Mouse (Mus musculus) limb, embryonic 14.5 days (tissue): ENCODE data around the gene Gpr179. TPM values are rescaled to one million over a fixed set of nuclear protein-coding genes. Genes with fewer than 3 reads are reported as not detected.

Experiments
- ATAC-seq: fragments of 200-750 bp; cut with Nextera tagmentation; 2 replicates; pipeline ENCODE4 v1.8.0; 2017; ENCODE audit warnings: low read depth, moderate number of reproducible peaks, moderate TSS enrichment; ENCODE audit not compliant: low FRiP score
- DNase-seq: peaks from one replicate; pipeline ENCODE4 v3.0.0-alpha.2; 2015; ENCODE audit warnings: low spot score
- H3K27ac ChIP-seq: fragments of 300-500 bp; sonication (generic); replicated peaks from 2 replicates; pipeline ENCODE4 v1.5.1; 2014; ENCODE audit warnings: low read depth, mild to moderate bottlenecking, low read length, moderate library complexity, mixed read lengths
- H3K27me3 ChIP-seq: fragments of 300-500 bp; sonication (generic); 2 replicates; pipeline ENCODE4 v1.6.1; 2014; ENCODE audit warnings: low read length, mixed read lengths; ENCODE audit not compliant: control insufficient read depth, insufficient read depth
- H3K36me3 ChIP-seq: fragments of 300-500 bp; sonication (generic); 2 replicates; pipeline ENCODE4 v1.6.1; 2014; ENCODE audit warnings: mild to moderate bottlenecking, low read length, moderate library complexity, mixed read lengths; ENCODE audit not compliant: control insufficient read depth, insufficient read depth
- H3K4me1 ChIP-seq: fragments of 300-500 bp; sonication (generic); 2 replicates; pipeline ENCODE4 v1.6.1; 2014; ENCODE audit warnings: antibody characterized with exemption, low read length, mixed read lengths; ENCODE audit not compliant: control insufficient read depth, insufficient read depth
- H3K4me2 ChIP-seq: fragments of 300-500 bp; sonication (generic); replicated peaks from 2 replicates; pipeline ENCODE4 v1.6.1; 2014; ENCODE audit warnings: low read depth, mild to moderate bottlenecking, low read length, moderate library complexity; ENCODE audit not compliant: severe bottlenecking
- H3K4me3 ChIP-seq: fragments of 300-500 bp; sonication (generic); replicated peaks from 2 replicates; pipeline ENCODE4 v1.5.1; 2014; ENCODE audit warnings: low read length
- H3K9ac ChIP-seq: fragments of 300-500 bp; sonication (generic); 2 replicates; pipeline ENCODE4 v1.6.1; 2014; ENCODE audit warnings: mild to moderate bottlenecking, low read depth, low read length, moderate library complexity; ENCODE audit not compliant: severe bottlenecking
- H3K9me3 ChIP-seq: fragments of 300-500 bp; sonication (generic); 2 replicates; pipeline ENCODE4 v1.6.1; 2016; ENCODE audit warnings: low read length; ENCODE audit not compliant: control insufficient read depth
- POLR2A ChIP-seq: fragments of 200-500 bp; IDR thresholded peaks from 2 replicates; pipeline ENCODE4 v1.8.0; 2012; ENCODE audit warnings: inconsistent platforms, mild to moderate bottlenecking, moderate library complexity, borderline replicate concordance; ENCODE audit not compliant: insufficient read depth, insufficient read length; ENCODE audit errors: extremely low read depth
- WGBS: fragments of 180-500 bp; shearing (Covaris S2); extraction: QIAGEN DNeasy Blood & Tissue Kit; methylation state at CpG from one replicate; pipeline ENCODE4 v1.1.7; 2014; 5-methylcytosine and 5-hydroxymethylcytosine counted together
- polyA plus RNA-seq, 2 experiments: library from polyadenylated mRNA; depleted of rRNA in 1 of 2; stranded (reverse) in 1 of 2; unstranded in 1 of 2; fragments of >200 nt; fragmentation: Nextera tagmentation in 1 of 2; extraction: Ambion mirVana in 1 of 2; gene quantifications; 2 replicates each; pipeline versions ENCODE4 v1.2.1 to v1.2.3; 2012 to 2014

Gpr179 gene
- polyA plus RNA-seq, 2 experiments: 0.07 to 0.09 TPM

- no peak for TF ChIP-seq POLR2A
Observed at GRCm38 (mm10) chr11:97373402-97373801, 21.5 kb upstream of the Gpr179 start.

GRCm38 (mm10) chr11:97372159-97372864 lies 20.4 kb upstream of the Gpr179 start:
- Histone ChIP-seq H3K9ac (no peak overlapping the region), H3K36me3 (peaks cover 35% of the 10 kb centered on the region), H3K27me3 (no peaks in the 10 kb centered on the region), H3K4me1 (peaks cover 4% of the 10 kb centered on the region; the same call in 1 of the 2 replicates), H3K27ac (no peak overlapping the region; the same call in 1 of the 2 replicates), H3K4me3 (no peak overlapping the region), H3K9me3 (no peaks in the 10 kb centered on the region), H3K4me2 (no peak overlapping the region)
- no peak for TF ChIP-seq POLR2A
- DNase-seq (no peak), ATAC-seq (no peak)
- 81% methylated on average over 6 of the region's 6 CpGs for WGBS

More at GRCm38 (mm10) chr11:97373402-97373801, 21.5 kb upstream of the Gpr179 start:
- ATAC-seq (no peak), DNase-seq (no peak)
- Histone ChIP-seq H3K27me3 (no peaks in the 10 kb centered on the region), H3K4me2 (no peak overlapping the region), H3K36me3 (peaks cover 45% of the 10 kb centered on the region), H3K4me3 (no peak overlapping the region), H3K9me3 (no peaks in the 10 kb centered on the region), H3K4me1 (peaks cover 4% of the 10 kb centered on the region; the same call in 1 of the 2 replicates), H3K9ac (no peak overlapping the region), H3K27ac (no peak overlapping the region)
- WGBS: 68% methylated on average over 2 of the region's 2 CpGs

GRCm38 (mm10) chr11:97370329-97371091 lies 18.6 kb upstream of the Gpr179 start:
- H3K27me3 ChIP-seq: no peaks in the 10 kb centered on the region
- ATAC-seq (no peak), DNase-seq (no peak)
- no peak overlapping the region for H3K27ac ChIP-seq
- peaks cover 7% of the 10 kb centered on the region for H3K4me1 ChIP-seq
- no peak overlapping the region for H3K9ac ChIP-seq
- H3K4me2 ChIP-seq: no peak overlapping the region
- no peak for TF ChIP-seq POLR2A
- 59% methylated on average over 7 of the region's 7 CpGs for WGBS
- H3K4me3 ChIP-seq: no peak overlapping the region
- H3K9me3 ChIP-seq: no peaks in the 10 kb centered on the region
- peaks cover 25% of the 10 kb centered on the region for H3K36me3 ChIP-seq

GRCm38 (mm10) chr11:97368501-97368900 lies 16.6 kb upstream of the Gpr179 start:
- no peak for TF ChIP-seq POLR2A
- Histone ChIP-seq H3K4me2 (no peak overlapping the region), H3K27me3 (no peaks in the 10 kb centered on the region), H3K4me1 (peaks cover 27% of the 10 kb centered on the region), H3K9me3 (no peaks in the 10 kb centered on the region), H3K9ac (no peak overlapping the region), H3K27ac (no peak overlapping the region), H3K4me3 (no peak overlapping the region), H3K36me3 (peaks cover 9% of the 10 kb centered on the region; the same call in 1 of the 2 replicates)
- DNase-seq: no peak
- no peak for ATAC-seq
- WGBS: 74% methylated on average over 5 of the region's 5 CpGs

GRCm38 (mm10) chr11:97365556-97365955 lies 13.7 kb upstream of the Gpr179 start:
- H3K9me3 ChIP-seq: no peaks in the 10 kb centered on the region
- H3K4me3 ChIP-seq: no peak overlapping the region
- no peak overlapping the region for H3K27ac ChIP-seq
- no peaks in the 10 kb centered on the region for H3K27me3 ChIP-seq
- peaks cover 3% of the 10 kb centered on the region; the same call in 1 of the 2 replicates for H3K36me3 ChIP-seq
- ATAC-seq: no peak
- peaks cover 33% of the 10 kb centered on the region for H3K4me1 ChIP-seq
- no peak overlapping the region for H3K9ac ChIP-seq
- DNase-seq: no peak
- no peak for TF ChIP-seq POLR2A
- H3K4me2 ChIP-seq: no peak overlapping the region
- 50% methylated on average over 1 of the region's 1 CpGs for WGBS
